Mouse (Mus musculus): Measurements from ENCODE around the gene Manba. TPM values are rescaled to one million over a fixed set of nuclear protein-coding genes. Genes with fewer than 3 reads are reported as not detected.

Manba gene
- polyA plus RNA-seq, 1 experiment: 4.8 TPM

GRCm38 (mm10) chr3:135505369-135505909 lies 20.0 kb downstream of the Manba start:
- Histone ChIP-seq H3K27me3 (ENCODE audit: control insufficient read depth, insufficient read depth, insufficient read length) (no peaks in the 10 kb centered on the region), H3ac (ENCODE audit: control insufficient read depth, insufficient read length) (no peak overlapping the region), H3K79me2 (ENCODE audit: control insufficient read depth, insufficient read depth) (no peaks in the 10 kb centered on the region), H3K4me2 (ENCODE audit: low read depth) (no peak overlapping the region), H3K36me3 (ENCODE audit: control insufficient read depth, insufficient read depth) (no peaks in the 10 kb centered on the region), H3K4me3 (no peak overlapping the region)
- no peak for TF ChIP-seq TCF12 (IDR thresholded peaks at IDR 0.05; ENCODE audit: insufficient read depth, poor library complexity, severe bottlenecking)
- TF ChIP-seq REST (IDR thresholded peaks at IDR 0.05; ENCODE audit: insufficient read depth, insufficient read length): no peak
- no peak for TF ChIP-seq TCF3 (IDR thresholded peaks at IDR 0.05; ENCODE audit: insufficient read length, low read depth)
- no peak for TF ChIP-seq CEBPB (IDR thresholded peaks at IDR 0.05; ENCODE audit: insufficient read depth, poor library complexity, severe bottlenecking)
- TF ChIP-seq MAX (IDR thresholded peaks at IDR 0.05; ENCODE audit: low read depth): no peak
- no peak for TF ChIP-seq USF1 (IDR thresholded peaks at IDR 0.05; ENCODE audit: low read depth)
- TF ChIP-seq E2F4 (IDR thresholded peaks at IDR 0.05; ENCODE audit: insufficient read depth): no peak
- no peak for TF ChIP-seq POLR2AphosphoS2 (IDR thresholded peaks at IDR 0.05; ENCODE audit: insufficient read length, low read depth)
- no peak for TF ChIP-seq MYOG (IDR thresholded peaks at IDR 0.05; ENCODE audit: control insufficient read depth in 1 of 3, insufficient read depth in 1 of 3, insufficient read length in 2 of 3, low read depth in 2 of 3)
- TF ChIP-seq POLR2A (IDR thresholded peaks at IDR 0.05; ENCODE audit: insufficient read length, low read depth): no peak
- TF ChIP-seq MYOD1 (IDR thresholded peaks at IDR 0.05; ENCODE audit: control insufficient read depth in 1 of 3, insufficient read length in 2 of 3, low read depth in 2 of 3): no peak
- TF ChIP-seq SRF (IDR thresholded peaks at IDR 0.05; ENCODE audit: control insufficient read depth, insufficient read length, low read depth): no peak

GRCm38 (mm10) chr3:135505916-135506482 lies 20.6 kb downstream of the Manba start:
- H3K4me2 ChIP-seq (ENCODE audit: low read depth): no peak overlapping the region
- no peaks in the 10 kb centered on the region for H3K27me3 ChIP-seq (ENCODE audit: control insufficient read depth, insufficient read depth, insufficient read length)
- H3K36me3 ChIP-seq (ENCODE audit: control insufficient read depth, insufficient read depth): no peaks in the 10 kb centered on the region
- no peak overlapping the region for H3K4me3 ChIP-seq
- no peaks in the 10 kb centered on the region for H3K79me2 ChIP-seq (ENCODE audit: control insufficient read depth, insufficient read depth)
- no peak overlapping the region for H3ac ChIP-seq (ENCODE audit: control insufficient read depth, insufficient read length)
- TF ChIP-seq CEBPB (IDR thresholded peaks at IDR 0.05; ENCODE audit: insufficient read depth, poor library complexity, severe bottlenecking): no peak
- TF ChIP-seq USF1 (IDR thresholded peaks at IDR 0.05; ENCODE audit: low read depth): no peak
- TF ChIP-seq MAX (IDR thresholded peaks at IDR 0.05; ENCODE audit: low read depth): no peak
- TF ChIP-seq REST (IDR thresholded peaks at IDR 0.05; ENCODE audit: insufficient read depth, insufficient read length): no peak
- TF ChIP-seq POLR2A (IDR thresholded peaks at IDR 0.05; ENCODE audit: insufficient read length, low read depth): no peak
- no peak for TF ChIP-seq MYOG (IDR thresholded peaks at IDR 0.05; ENCODE audit: control insufficient read depth in 1 of 3, insufficient read depth in 1 of 3, insufficient read length in 2 of 3, low read depth in 2 of 3)
- TF ChIP-seq TCF12 (IDR thresholded peaks at IDR 0.05; ENCODE audit: insufficient read depth, poor library complexity, severe bottlenecking): no peak
- no peak for TF ChIP-seq SRF (IDR thresholded peaks at IDR 0.05; ENCODE audit: control insufficient read depth, insufficient read length, low read depth)
- no peak for TF ChIP-seq TCF3 (IDR thresholded peaks at IDR 0.05; ENCODE audit: insufficient read length, low read depth)
- TF ChIP-seq E2F4 (IDR thresholded peaks at IDR 0.05; ENCODE audit: insufficient read depth): no peak
- no peak for TF ChIP-seq MYOD1 (IDR thresholded peaks at IDR 0.05; ENCODE audit: control insufficient read depth in 1 of 3, insufficient read length in 2 of 3, low read depth in 2 of 3)
- TF ChIP-seq POLR2AphosphoS2 (IDR thresholded peaks at IDR 0.05; ENCODE audit: insufficient read length, low read depth): no peak

- Histone ChIP-seq H3K79me2 (ENCODE audit: control insufficient read depth, insufficient read depth) (no peaks in the 10 kb centered on the region), H3K4me2 (ENCODE audit: low read depth) (no peak overlapping the region), H3K36me3 (ENCODE audit: control insufficient read depth, insufficient read depth) (no peaks in the 10 kb centered on the region), H3K4me3 (no peak overlapping the region), H3K27me3 (ENCODE audit: control insufficient read depth, insufficient read depth, insufficient read length) (no peaks in the 10 kb centered on the region), H3ac (ENCODE audit: control insufficient read depth, insufficient read length) (no peak overlapping the region)
- TF ChIP-seq MAX (IDR thresholded peaks at IDR 0.05; ENCODE audit: low read depth) (no peak), POLR2A (IDR thresholded peaks at IDR 0.05; ENCODE audit: insufficient read length, low read depth) (no peak), E2F4 (IDR thresholded peaks at IDR 0.05; ENCODE audit: insufficient read depth) (no peak), MYOD1 (IDR thresholded peaks at IDR 0.05; ENCODE audit: control insufficient read depth in 1 of 3, insufficient read length in 2 of 3, low read depth in 2 of 3) (no peak), TCF3 (IDR thresholded peaks at IDR 0.05; ENCODE audit: insufficient read length, low read depth) (no peak)
Observed at GRCm38 (mm10) chr3:135507506-135507905, 22.1 kb downstream of the Manba start.

- no peak overlapping the region for H3K4me2 ChIP-seq (ENCODE audit: low read depth)
- TF ChIP-seq TCF12 (IDR thresholded peaks at IDR 0.05; ENCODE audit: insufficient read depth, poor library complexity, severe bottlenecking) (no peak), USF1 (IDR thresholded peaks at IDR 0.05; ENCODE audit: low read depth) (no peak), POLR2AphosphoS2 (IDR thresholded peaks at IDR 0.05; ENCODE audit: insufficient read length, low read depth) (no peak), MAX (IDR thresholded peaks at IDR 0.05; ENCODE audit: low read depth) (no peak), REST (IDR thresholded peaks at IDR 0.05; ENCODE audit: insufficient read depth, insufficient read length) (no peak), MYOD1 (IDR thresholded peaks at IDR 0.05; ENCODE audit: control insufficient read depth in 1 of 3, insufficient read length in 2 of 3, low read depth in 2 of 3) (no peak), E2F4 (IDR thresholded peaks at IDR 0.05; ENCODE audit: insufficient read depth) (no peak), POLR2A (IDR thresholded peaks at IDR 0.05; ENCODE audit: insufficient read length, low read depth) (no peak), TCF3 (IDR thresholded peaks at IDR 0.05; ENCODE audit: insufficient read length, low read depth) (no peak), SRF (IDR thresholded peaks at IDR 0.05; ENCODE audit: control insufficient read depth, insufficient read length, low read depth) (no peak), CEBPB (IDR thresholded peaks at IDR 0.05; ENCODE audit: insufficient read depth, poor library complexity, severe bottlenecking) (no peak), MYOG (IDR thresholded peaks at IDR 0.05; ENCODE audit: control insufficient read depth in 1 of 3, insufficient read depth in 1 of 3, insufficient read length in 2 of 3, low read depth in 2 of 3) (no peak)
- H3K4me3 ChIP-seq: no peak overlapping the region
- H3K36me3 ChIP-seq (ENCODE audit: control insufficient read depth, insufficient read depth): no peaks in the 10 kb centered on the region
- no peaks in the 10 kb centered on the region for H3K27me3 ChIP-seq (ENCODE audit: control insufficient read depth, insufficient read depth, insufficient read length)
- no peaks in the 10 kb centered on the region for H3K79me2 ChIP-seq (ENCODE audit: control insufficient read depth, insufficient read depth)
- no peak overlapping the region for H3ac ChIP-seq (ENCODE audit: control insufficient read depth, insufficient read length)
Observed at GRCm38 (mm10) chr3:135508191-135508590, 22.8 kb downstream of the Manba start.
